Mouse (Mus musculus) limb, embryonic 14.5 days (tissue): ENCODE measurements around the gene Olfr1271. TPM values are rescaled to one million over a fixed set of nuclear protein-coding genes. Genes with fewer than 3 reads are reported as not detected.
"Not testable (repeated sequence)": the region's sequence is repeated elsewhere in the genome, so short reads cannot be mapped to it uniquely, and the experiment has no call there.

ENCODE experiments used
- ATAC-seq: fragments of 200-750 bp; cut with Nextera tagmentation; 2 replicates; pipeline ENCODE4 v1.8.0; 2017; ENCODE audit warnings: low read depth, moderate number of reproducible peaks, moderate TSS enrichment; ENCODE audit not compliant: low FRiP score
- DNase-seq: peaks from one replicate; pipeline ENCODE4 v3.0.0-alpha.2; 2015; ENCODE audit warnings: low spot score
- H3K27ac ChIP-seq: fragments of 300-500 bp; sonication (generic); replicated peaks from 2 replicates; pipeline ENCODE4 v1.5.1; 2014; ENCODE audit warnings: low read depth, mild to moderate bottlenecking, low read length, moderate library complexity, mixed read lengths
- H3K27me3 ChIP-seq: fragments of 300-500 bp; sonication (generic); 2 replicates; pipeline ENCODE4 v1.6.1; 2014; ENCODE audit warnings: low read length, mixed read lengths; ENCODE audit not compliant: control insufficient read depth, insufficient read depth
- H3K36me3 ChIP-seq: fragments of 300-500 bp; sonication (generic); 2 replicates; pipeline ENCODE4 v1.6.1; 2014; ENCODE audit warnings: mild to moderate bottlenecking, low read length, moderate library complexity, mixed read lengths; ENCODE audit not compliant: control insufficient read depth, insufficient read depth
- H3K4me1 ChIP-seq: fragments of 300-500 bp; sonication (generic); 2 replicates; pipeline ENCODE4 v1.6.1; 2014; ENCODE audit warnings: antibody characterized with exemption, low read length, mixed read lengths; ENCODE audit not compliant: control insufficient read depth, insufficient read depth
- H3K4me2 ChIP-seq: fragments of 300-500 bp; sonication (generic); replicated peaks from 2 replicates; pipeline ENCODE4 v1.6.1; 2014; ENCODE audit warnings: low read depth, mild to moderate bottlenecking, low read length, moderate library complexity; ENCODE audit not compliant: severe bottlenecking
- H3K4me3 ChIP-seq: fragments of 300-500 bp; sonication (generic); replicated peaks from 2 replicates; pipeline ENCODE4 v1.5.1; 2014; ENCODE audit warnings: low read length
- H3K9ac ChIP-seq: fragments of 300-500 bp; sonication (generic); 2 replicates; pipeline ENCODE4 v1.6.1; 2014; ENCODE audit warnings: mild to moderate bottlenecking, low read depth, low read length, moderate library complexity; ENCODE audit not compliant: severe bottlenecking
- H3K9me3 ChIP-seq: fragments of 300-500 bp; sonication (generic); 2 replicates; pipeline ENCODE4 v1.6.1; 2016; ENCODE audit warnings: low read length; ENCODE audit not compliant: control insufficient read depth
- POLR2A ChIP-seq: fragments of 200-500 bp; IDR thresholded peaks from 2 replicates; pipeline ENCODE4 v1.8.0; 2012; ENCODE audit warnings: inconsistent platforms, mild to moderate bottlenecking, moderate library complexity, borderline replicate concordance; ENCODE audit not compliant: insufficient read depth, insufficient read length; ENCODE audit errors: extremely low read depth
- WGBS: fragments of 180-500 bp; shearing (Covaris S2); extraction: QIAGEN DNeasy Blood & Tissue Kit; methylation state at CpG from one replicate; pipeline ENCODE4 v1.1.7; 2014; 5-methylcytosine and 5-hydroxymethylcytosine counted together
- polyA plus RNA-seq, 2 experiments: library from polyadenylated mRNA; depleted of rRNA in 1 of 2; stranded (reverse) in 1 of 2; unstranded in 1 of 2; fragments of >200 nt; fragmentation: Nextera tagmentation in 1 of 2; extraction: Ambion mirVana in 1 of 2; gene quantifications; 2 replicates each; pipeline versions ENCODE4 v1.2.1 to v1.2.3; 2012 to 2014

Gene Olfr1271
- polyA plus RNA-seq (2012; rRNA removed) (not detected in 2 replicates), polyA plus RNA-seq (2014; fragmentation: Nextera tagmentation; extraction: Ambion mirVana) (not detected in 2 replicates)

GRCm38 (mm10) chr2:90270932-90271331, at the start of gene Olfr1271:
Gene Olfr1271 (minus strand): TSS chr2:90271032.
- Histone ChIP-seq H3K9me3 (no peaks in the 10 kb centered on the region), H3K36me3 (no peaks in the 10 kb centered on the region), H3K27ac (no peak within 1 kb of the TSS), H3K4me1 (no peaks in the 10 kb centered on the region), H3K27me3 (no peaks in the 10 kb centered on the region), H3K4me3 (no peak within 1 kb of the TSS), H3K9ac (no peak within 1 kb of the TSS), H3K4me2 (no peak within 1 kb of the TSS)
- WGBS, result 83% methylated on average over 2 of the region's 2 CpGs
- no peak for ATAC-seq
- TF ChIP-seq POLR2A, result no peak
- DNase-seq, result no peak

DNA sequence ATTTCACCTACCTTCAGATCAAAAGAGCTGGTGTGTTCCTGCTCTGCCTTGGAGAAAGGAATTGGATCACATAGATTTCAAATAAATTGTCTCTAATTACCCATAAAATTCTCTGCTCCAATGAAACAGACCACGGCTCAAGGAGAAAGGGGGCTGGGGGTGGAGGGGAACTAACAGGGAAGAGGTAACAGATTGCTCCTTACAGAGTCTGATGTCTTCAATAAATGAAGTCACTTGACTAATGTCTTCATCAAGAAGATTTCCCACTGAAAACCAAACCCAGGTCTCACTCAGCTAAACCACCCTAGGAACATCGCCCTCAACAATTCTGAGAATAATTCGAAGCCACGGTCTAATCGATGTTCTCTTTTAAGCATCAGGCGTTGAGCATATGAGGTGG, 21.9 kb upstream of the Olfr1271 start, which contains the start of gene Olfr1272:
Gene Olfr1272 (minus strand): TSS at position 101 of the 400 bp plus-strand sequence.
- H3K9ac ChIP-seq, result no peak within 1 kb of the TSS
- no peak within 1 kb of the TSS for H3K4me3 ChIP-seq
- H3K9me3 ChIP-seq, result no peaks in the 10 kb centered on the region
- no peaks in the 10 kb centered on the region for H3K27me3 ChIP-seq
- H3K4me1 ChIP-seq, result no peaks in the 10 kb centered on the region
- DNase-seq, result no peak
- no peak for TF ChIP-seq POLR2A
- H3K36me3 ChIP-seq, result no peaks in the 10 kb centered on the region
- H3K4me2 ChIP-seq, result no peak within 1 kb of the TSS
- no peak within 1 kb of the TSS for H3K27ac ChIP-seq
- ATAC-seq, result no peak
- 83% methylated on average over 6 of the region's 6 CpGs for WGBS

DNA sequence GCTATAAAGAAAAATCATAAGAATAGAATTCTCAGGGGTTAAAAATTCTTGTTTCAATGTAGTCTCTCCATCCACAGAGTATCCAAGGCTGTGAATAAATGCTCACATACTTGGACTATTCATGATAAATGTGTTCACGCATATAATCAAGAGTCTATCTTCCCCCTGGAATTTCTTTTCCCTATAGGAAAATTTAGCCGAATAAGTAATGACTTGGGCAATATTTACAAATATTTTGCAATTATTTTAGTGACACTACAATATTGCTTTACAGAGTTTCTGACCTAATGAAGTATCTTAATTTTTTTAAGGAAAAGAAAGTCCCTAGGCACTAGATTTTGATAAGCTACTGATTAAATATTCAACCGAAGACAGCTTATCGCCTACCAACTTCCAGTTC, 13.3 kb downstream of the Olfr1271 start, which contains the start of gene Olfr142:
Gene Olfr142 (minus strand): TSS at position 101 of the 400 bp plus-strand sequence.
- no peak for ATAC-seq
- Histone ChIP-seq H3K9me3 (no peaks in the 10 kb centered on the region), H3K27ac (no peak within 1 kb of the TSS), H3K9ac (no peak within 1 kb of the TSS), H3K27me3 (no peaks in the 10 kb centered on the region), H3K4me1 (no peaks in the 10 kb centered on the region), H3K36me3 (no peaks in the 10 kb centered on the region), H3K4me2 (no peak within 1 kb of the TSS), H3K4me3 (no peak within 1 kb of the TSS)
- 96% methylated on average over 4 of the region's 4 CpGs for WGBS
- no peak for DNase-seq
- TF ChIP-seq POLR2A, result no peak

- not testable (repeated sequence) for ATAC-seq, H3K36me3 ChIP-seq, H3K9me3 ChIP-seq, H3K4me2 ChIP-seq, DNase-seq, H3K9ac ChIP-seq, H3K4me3 ChIP-seq, H3K4me1 ChIP-seq, H3K27ac ChIP-seq, H3K27me3 ChIP-seq
- no CpG with 5 or more reads among the region's 6 CpGs for WGBS
Measured at GRCm38 (mm10) chr2:90224393-90224792, 46.4 kb downstream of the Olfr1271 start, which contains the start of gene Olfr1506. Gene Olfr1506 (minus strand): TSS chr2:90224493.

Other genes starting within 250 kb of the Olfr1271 start
- not detected in 2 replicates for gene Olfr1264, start 245.5 kb downstream of the Olfr1271 start, polyA plus RNA-seq (2012; rRNA removed)
- gene Olfr1264, start 245.5 kb downstream of the Olfr1271 start, polyA plus RNA-seq (2014; fragmentation: Nextera tagmentation; extraction: Ambion mirVana), result not detected in 2 replicates
- not detected in 2 replicates for gene Olfr1265, start 235.7 kb downstream of the Olfr1271 start, polyA plus RNA-seq (2012; rRNA removed)
- gene Olfr1265, start 235.7 kb downstream of the Olfr1271 start, polyA plus RNA-seq (2014; fragmentation: Nextera tagmentation; extraction: Ambion mirVana), result not detected in 2 replicates
- gene Olfr140, start 207.4 kb downstream of the Olfr1271 start, polyA plus RNA-seq (2012; rRNA removed), result not detected in 2 replicates
- not detected in 2 replicates for gene Olfr140, start 207.4 kb downstream of the Olfr1271 start, polyA plus RNA-seq (2014; fragmentation: Nextera tagmentation; extraction: Ambion mirVana)
- gene Olfr1269, start 149.6 kb downstream of the Olfr1271 start, polyA plus RNA-seq (2012; rRNA removed), result not detected in 2 replicates
- gene Olfr1269, start 149.6 kb downstream of the Olfr1271 start, polyA plus RNA-seq (2014; fragmentation: Nextera tagmentation; extraction: Ambion mirVana), result not detected in 2 replicates
- not detected in 2 replicates for gene Olfr32, start 128.7 kb downstream of the Olfr1271 start, polyA plus RNA-seq (2012; rRNA removed)
- not detected in 2 replicates for gene Olfr32, start 128.7 kb downstream of the Olfr1271 start, polyA plus RNA-seq (2014; fragmentation: Nextera tagmentation; extraction: Ambion mirVana)
- gene Olfr1270, start 117.9 kb downstream of the Olfr1271 start, polyA plus RNA-seq (2012; rRNA removed), result not detected in 2 replicates
- gene Olfr1270, start 117.9 kb downstream of the Olfr1271 start, polyA plus RNA-seq (2014; fragmentation: Nextera tagmentation; extraction: Ambion mirVana), result not detected in 2 replicates
- gene Olfr1506, start 46.5 kb downstream of the Olfr1271 start, polyA plus RNA-seq (2012; rRNA removed), result not detected in 2 replicates
- gene Olfr1506, start 46.5 kb downstream of the Olfr1271 start, polyA plus RNA-seq (2014; fragmentation: Nextera tagmentation; extraction: Ambion mirVana), result not detected in 2 replicates
- gene Olfr142, start 13.4 kb downstream of the Olfr1271 start, polyA plus RNA-seq (2012; rRNA removed), result not detected in 2 replicates
- not detected in 2 replicates for gene Olfr142, start 13.4 kb downstream of the Olfr1271 start, polyA plus RNA-seq (2014; fragmentation: Nextera tagmentation; extraction: Ambion mirVana)
- not detected in 2 replicates for gene Olfr1272, start 21.8 kb upstream of the Olfr1271 start, polyA plus RNA-seq (2012; rRNA removed)
- gene Olfr1272, start 21.8 kb upstream of the Olfr1271 start, polyA plus RNA-seq (2014; fragmentation: Nextera tagmentation; extraction: Ambion mirVana), result not detected in 2 replicates
- not detected in 2 replicates for gene Gm13769, start 51.2 kb upstream of the Olfr1271 start, polyA plus RNA-seq (2012; rRNA removed)
- gene Gm13769, start 51.2 kb upstream of the Olfr1271 start, polyA plus RNA-seq (2014; fragmentation: Nextera tagmentation; extraction: Ambion mirVana), result not detected in 2 replicates
- gene Olfr1274-ps, start 127.7 kb upstream of the Olfr1271 start, polyA plus RNA-seq (2012; rRNA removed), result not detected in 2 replicates
- not detected in 2 replicates for gene Olfr1274-ps, start 127.7 kb upstream of the Olfr1271 start, polyA plus RNA-seq (2014; fragmentation: Nextera tagmentation; extraction: Ambion mirVana)